Mouse (Mus musculus): Measurements from ENCODE around the gene Fbxl21. TPM values are rescaled to one million over a fixed set of nuclear protein-coding genes. Genes with fewer than 3 reads are reported as not detected.

Fbxl21 gene
- polyA plus RNA-seq, 1 experiment, result 0.20 TPM

DNA sequence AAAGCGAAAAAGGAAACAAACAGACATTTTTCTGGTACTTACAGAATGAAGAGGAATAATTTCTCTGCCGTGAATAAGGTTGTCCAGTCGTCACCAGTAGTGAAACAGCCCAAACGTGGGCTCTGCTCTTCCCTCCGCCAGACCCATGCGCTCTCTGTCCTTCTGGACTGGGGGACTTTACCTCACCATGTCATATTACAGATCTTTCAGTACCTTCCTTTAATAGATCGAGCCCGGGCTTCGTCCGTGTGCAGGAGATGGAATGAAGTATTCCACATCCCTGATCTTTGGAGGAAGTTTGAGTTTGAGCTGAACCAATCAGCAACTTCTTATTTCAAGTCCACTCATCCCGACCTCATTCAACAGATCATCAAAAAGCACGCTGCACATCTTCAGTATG is 4.6 kb downstream of the Fbxl21 start:
- Histone ChIP-seq H3K4me2 (ENCODE audit: low read depth) (no peak overlapping the region), H3ac (ENCODE audit: control insufficient read depth, insufficient read length) (no peak overlapping the region), H3K4me3 (no peak overlapping the region), H3K27me3 (ENCODE audit: control insufficient read depth, insufficient read depth, insufficient read length) (peaks cover 20% of the 10 kb centered on the region), H3K79me2 (ENCODE audit: control insufficient read depth, insufficient read depth) (no peaks in the 10 kb centered on the region), H3K36me3 (ENCODE audit: control insufficient read depth, insufficient read depth) (no peaks in the 10 kb centered on the region)
- no peak for TF ChIP-seq MYOD1 (IDR thresholded peaks at IDR 0.05; ENCODE audit: control insufficient read depth in 1 of 3, insufficient read length in 2 of 3, low read depth in 2 of 3)
- no peak for TF ChIP-seq E2F4 (IDR thresholded peaks at IDR 0.05; ENCODE audit: insufficient read depth)
- TF ChIP-seq SRF (IDR thresholded peaks at IDR 0.05; ENCODE audit: control insufficient read depth, insufficient read length, low read depth), result no peak
- no peak for TF ChIP-seq POLR2A (IDR thresholded peaks at IDR 0.05; ENCODE audit: insufficient read length, low read depth)

DNA sequence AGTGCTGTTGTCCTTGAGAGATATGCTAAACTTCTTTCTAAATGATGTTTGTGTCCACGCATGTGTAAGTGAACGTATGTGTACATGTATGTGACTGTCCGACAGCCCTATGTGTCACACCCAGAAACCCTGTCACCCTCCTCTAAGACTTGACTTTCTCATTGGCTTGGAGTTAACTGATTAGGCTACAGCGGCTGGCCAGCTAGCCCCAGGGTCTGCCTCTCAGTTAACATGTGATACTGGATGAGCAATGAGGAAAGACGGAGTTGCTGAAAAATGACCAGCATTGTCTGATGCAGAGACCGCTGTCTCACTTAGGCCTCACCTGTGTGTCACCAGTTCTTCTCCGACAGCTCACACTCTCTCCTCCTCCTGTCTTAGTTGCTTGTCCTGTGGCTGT is 5.6 kb downstream of the Fbxl21 start:
- TF ChIP-seq MYOD1 (IDR thresholded peaks at IDR 0.05; ENCODE audit: control insufficient read depth in 1 of 3, insufficient read length in 2 of 3, low read depth in 2 of 3) (no peak), USF1 (IDR thresholded peaks at IDR 0.05; ENCODE audit: low read depth) (no peak), POLR2A (IDR thresholded peaks at IDR 0.05; ENCODE audit: insufficient read length, low read depth) (no peak), SRF (IDR thresholded peaks at IDR 0.05; ENCODE audit: control insufficient read depth, insufficient read length, low read depth) (no peak), POLR2AphosphoS2 (IDR thresholded peaks at IDR 0.05; ENCODE audit: insufficient read length, low read depth) (no peak), E2F4 (IDR thresholded peaks at IDR 0.05; ENCODE audit: insufficient read depth) (no peak), TCF3 (IDR thresholded peaks at IDR 0.05; ENCODE audit: insufficient read length, low read depth) (no peak), MAX (IDR thresholded peaks at IDR 0.05; ENCODE audit: low read depth) (no peak), REST (IDR thresholded peaks at IDR 0.05; ENCODE audit: insufficient read depth, insufficient read length) (no peak), MYOG (IDR thresholded peaks at IDR 0.05; ENCODE audit: control insufficient read depth in 1 of 3, insufficient read depth in 1 of 3, insufficient read length in 2 of 3, low read depth in 2 of 3) (no peak), CEBPB (IDR thresholded peaks at IDR 0.05; ENCODE audit: insufficient read depth, poor library complexity, severe bottlenecking) (no peak), TCF12 (IDR thresholded peaks at IDR 0.05; ENCODE audit: insufficient read depth, poor library complexity, severe bottlenecking) (no peak)

DNA sequence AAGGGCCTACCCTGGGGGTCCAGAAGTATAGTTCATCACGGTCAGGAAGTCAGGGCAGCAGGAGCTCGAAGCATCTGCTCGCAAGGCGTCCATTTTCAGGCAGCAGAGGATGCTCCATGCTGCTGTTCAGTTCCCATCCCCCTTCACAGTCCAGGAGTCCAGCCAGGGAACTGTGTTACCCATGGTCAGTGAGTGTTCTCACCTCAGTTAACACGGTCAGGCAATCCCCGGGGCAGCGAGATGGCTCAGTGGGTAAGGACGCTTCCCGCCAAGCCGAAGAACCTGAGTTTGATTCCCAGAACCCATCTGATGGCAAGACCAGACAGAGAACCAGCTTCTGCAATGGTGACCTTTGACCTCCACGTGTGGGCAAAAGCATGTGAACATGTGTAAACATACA is 6.0 kb downstream of the Fbxl21 start:
- no peak overlapping the region for H3K4me3 ChIP-seq
- TF ChIP-seq TCF12 (IDR thresholded peaks at IDR 0.05; ENCODE audit: insufficient read depth, poor library complexity, severe bottlenecking) (no peak), CEBPB (IDR thresholded peaks at IDR 0.05; ENCODE audit: insufficient read depth, poor library complexity, severe bottlenecking) (no peak), POLR2A (IDR thresholded peaks at IDR 0.05; ENCODE audit: insufficient read length, low read depth) (no peak), POLR2AphosphoS2 (IDR thresholded peaks at IDR 0.05; ENCODE audit: insufficient read length, low read depth) (no peak), USF1 (IDR thresholded peaks at IDR 0.05; ENCODE audit: low read depth) (no peak), TCF3 (IDR thresholded peaks at IDR 0.05; ENCODE audit: insufficient read length, low read depth) (no peak), REST (IDR thresholded peaks at IDR 0.05; ENCODE audit: insufficient read depth, insufficient read length) (no peak), MYOG (IDR thresholded peaks at IDR 0.05; ENCODE audit: control insufficient read depth in 1 of 3, insufficient read depth in 1 of 3, insufficient read length in 2 of 3, low read depth in 2 of 3) (no peak)
- H3K36me3 ChIP-seq (ENCODE audit: control insufficient read depth, insufficient read depth), result no peaks in the 10 kb centered on the region
- no peaks in the 10 kb centered on the region for H3K79me2 ChIP-seq (ENCODE audit: control insufficient read depth, insufficient read depth)
- H3ac ChIP-seq (ENCODE audit: control insufficient read depth, insufficient read length), result no peak overlapping the region
- H3K27me3 ChIP-seq (ENCODE audit: control insufficient read depth, insufficient read depth, insufficient read length), result peaks cover 20% of the 10 kb centered on the region
- H3K4me2 ChIP-seq (ENCODE audit: low read depth), result no peak overlapping the region

More for the DNA sequence above, 5.6 kb downstream of the Fbxl21 start:
- H3K27me3 ChIP-seq (ENCODE audit: control insufficient read depth, insufficient read depth, insufficient read length), result peaks cover 20% of the 10 kb centered on the region
- no peaks in the 10 kb centered on the region for H3K79me2 ChIP-seq (ENCODE audit: control insufficient read depth, insufficient read depth)
- H3ac ChIP-seq (ENCODE audit: control insufficient read depth, insufficient read length), result no peak overlapping the region
- no peaks in the 10 kb centered on the region for H3K36me3 ChIP-seq (ENCODE audit: control insufficient read depth, insufficient read depth)
- no peak overlapping the region for H3K4me3 ChIP-seq
- H3K4me2 ChIP-seq (ENCODE audit: low read depth), result no peak overlapping the region

DNA sequence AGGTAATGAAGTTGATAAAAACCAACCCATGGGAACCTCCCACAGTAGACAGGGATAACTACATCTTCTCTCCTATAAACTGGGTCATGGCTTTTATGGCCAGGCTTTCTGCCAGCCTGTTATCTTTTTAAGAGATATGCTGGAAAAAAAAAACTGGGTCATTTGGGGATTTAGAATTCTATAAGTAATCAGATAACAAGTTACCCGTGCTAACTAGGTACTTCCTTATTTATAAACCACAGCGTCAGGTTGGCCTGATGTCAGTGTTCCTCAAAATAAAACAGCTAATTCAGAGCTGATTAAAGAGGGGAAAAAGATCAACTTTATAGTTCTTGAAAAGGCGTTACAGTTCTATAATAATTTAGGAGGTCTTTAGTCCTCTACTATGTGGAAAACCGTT is 6.8 kb downstream of the Fbxl21 start:
- H3ac ChIP-seq (ENCODE audit: control insufficient read depth, insufficient read length), result no peak overlapping the region

DNA sequence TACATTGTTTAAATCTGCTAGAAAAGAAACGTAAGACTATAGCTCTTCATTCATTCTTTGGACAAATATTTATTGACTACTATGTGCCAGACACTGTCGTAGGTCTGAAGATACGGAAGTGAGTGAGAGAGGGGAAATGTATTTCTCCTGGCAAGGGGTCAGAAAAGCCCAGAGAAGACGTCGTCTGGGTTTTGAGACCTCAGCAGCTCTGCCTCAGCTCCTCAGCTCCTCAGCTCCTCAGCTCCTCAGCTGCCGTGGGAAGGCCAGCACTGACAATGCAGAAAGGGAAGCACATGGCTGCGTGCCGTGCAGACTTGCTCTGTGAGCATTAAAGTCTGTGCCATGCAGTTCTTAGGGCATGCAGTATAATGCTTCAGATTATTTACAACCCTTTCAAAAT is 7.4 kb downstream of the Fbxl21 start:
- Histone ChIP-seq H3ac (ENCODE audit: control insufficient read depth, insufficient read length) (no peak overlapping the region), H3K79me2 (ENCODE audit: control insufficient read depth, insufficient read depth) (no peaks in the 10 kb centered on the region), H3K27me3 (ENCODE audit: control insufficient read depth, insufficient read depth, insufficient read length) (peaks cover 20% of the 10 kb centered on the region), H3K4me3 (no peak overlapping the region), H3K36me3 (ENCODE audit: control insufficient read depth, insufficient read depth) (no peaks in the 10 kb centered on the region), H3K4me2 (ENCODE audit: low read depth) (no peak overlapping the region)
- TF ChIP-seq MYOD1 (IDR thresholded peaks at IDR 0.05; ENCODE audit: control insufficient read depth in 1 of 3, insufficient read length in 2 of 3, low read depth in 2 of 3) (no peak), SRF (IDR thresholded peaks at IDR 0.05; ENCODE audit: control insufficient read depth, insufficient read length, low read depth) (no peak), POLR2AphosphoS2 (IDR thresholded peaks at IDR 0.05; ENCODE audit: insufficient read length, low read depth) (no peak), USF1 (IDR thresholded peaks at IDR 0.05; ENCODE audit: low read depth) (no peak), REST (IDR thresholded peaks at IDR 0.05; ENCODE audit: insufficient read depth, insufficient read length) (no peak)

More for the DNA sequence above, 6.8 kb downstream of the Fbxl21 start:
- H3K27me3 ChIP-seq (ENCODE audit: control insufficient read depth, insufficient read depth, insufficient read length), result peaks cover 20% of the 10 kb centered on the region
- no peaks in the 10 kb centered on the region for H3K36me3 ChIP-seq (ENCODE audit: control insufficient read depth, insufficient read depth)
- no peaks in the 10 kb centered on the region for H3K79me2 ChIP-seq (ENCODE audit: control insufficient read depth, insufficient read depth)
- no peak overlapping the region for H3K4me3 ChIP-seq
- H3K4me2 ChIP-seq (ENCODE audit: low read depth), result no peak overlapping the region
- TF ChIP-seq MYOG (IDR thresholded peaks at IDR 0.05; ENCODE audit: control insufficient read depth in 1 of 3, insufficient read depth in 1 of 3, insufficient read length in 2 of 3, low read depth in 2 of 3) (no peak), CEBPB (IDR thresholded peaks at IDR 0.05; ENCODE audit: insufficient read depth, poor library complexity, severe bottlenecking) (no peak), POLR2A (IDR thresholded peaks at IDR 0.05; ENCODE audit: insufficient read length, low read depth) (no peak), TCF3 (IDR thresholded peaks at IDR 0.05; ENCODE audit: insufficient read length, low read depth) (no peak), MAX (IDR thresholded peaks at IDR 0.05; ENCODE audit: low read depth) (no peak), SRF (IDR thresholded peaks at IDR 0.05; ENCODE audit: control insufficient read depth, insufficient read length, low read depth) (no peak), MYOD1 (IDR thresholded peaks at IDR 0.05; ENCODE audit: control insufficient read depth in 1 of 3, insufficient read length in 2 of 3, low read depth in 2 of 3) (no peak), REST (IDR thresholded peaks at IDR 0.05; ENCODE audit: insufficient read depth, insufficient read length) (no peak), POLR2AphosphoS2 (IDR thresholded peaks at IDR 0.05; ENCODE audit: insufficient read length, low read depth) (no peak), USF1 (IDR thresholded peaks at IDR 0.05; ENCODE audit: low read depth) (no peak), TCF12 (IDR thresholded peaks at IDR 0.05; ENCODE audit: insufficient read depth, poor library complexity, severe bottlenecking) (no peak), E2F4 (IDR thresholded peaks at IDR 0.05; ENCODE audit: insufficient read depth) (no peak)

Data from myocyte (in vitro differentiated cells).